Mouse (Mus musculus) forebrain, embryonic 16.5 days (tissue): ENCODE measurements around the gene Serpinf1. TPM values are rescaled to one million over a fixed set of nuclear protein-coding genes. Genes with fewer than 3 reads are reported as not detected.

Source experiments
- ATAC-seq: fragments of 200-750 bp; cut with Nextera tagmentation; 2 replicates; pipeline ENCODE4 v1.8.0; 2017; ENCODE audit warnings: mild to moderate bottlenecking, moderate library complexity
- H3K27ac ChIP-seq: fragments of 300-500 bp; sonication (generic); 2 replicates; pipeline ENCODE4 v1.5.1; 2014; ENCODE audit warnings: low read length, control low read depth
- H3K27me3 ChIP-seq: fragments of 300-500 bp; sonication (generic); replicated peaks from 2 replicates; pipeline ENCODE4 v1.6.1; 2014; ENCODE audit warnings: low read length; ENCODE audit not compliant: control insufficient read depth, insufficient read depth
- H3K36me3 ChIP-seq: fragments of 300-500 bp; sonication (generic); 2 replicates; pipeline ENCODE4 v1.6.1; 2014; ENCODE audit not compliant: control insufficient read depth, insufficient read depth
- H3K4me1 ChIP-seq: fragments of 300-500 bp; sonication (generic); replicated peaks from 2 replicates; pipeline ENCODE4 v1.6.1; 2014; ENCODE audit warnings: low read length; ENCODE audit not compliant: control insufficient read depth, insufficient read depth
- H3K4me2 ChIP-seq: fragments of 300-500 bp; sonication (generic); 2 replicates; pipeline ENCODE4 v1.6.1; 2014; ENCODE audit warnings: mild to moderate bottlenecking, low read length, control low read depth
- H3K4me3 ChIP-seq: fragments of 300-500 bp; sonication (generic); replicated peaks from 2 replicates; pipeline ENCODE4 v1.5.1; 2014; ENCODE audit warnings: mild to moderate bottlenecking, low read length, control low read depth
- H3K9ac ChIP-seq: fragments of 300-500 bp; sonication (generic); replicated peaks from 2 replicates; pipeline ENCODE4 v1.6.1; 2014; ENCODE audit warnings: low read depth, low read length, control low read depth
- H3K9me3 ChIP-seq: fragments of 300-500 bp; sonication (generic); 2 replicates; pipeline ENCODE4 v1.6.1; 2016; ENCODE audit warnings: low read length; ENCODE audit not compliant: control insufficient read depth
- WGBS: fragments of 180-500 bp; shearing (Covaris S2); extraction: QIAGEN DNeasy Blood & Tissue Kit; methylation state at CpG from one replicate; pipeline ENCODE4 v1.1.7; 2014; 5-methylcytosine and 5-hydroxymethylcytosine counted together
- polyA plus RNA-seq: library from polyadenylated mRNA; unstranded; fragments of >200 nt; fragmentation: Nextera tagmentation; extraction: Ambion mirVana; gene quantifications from 2 replicates; pipeline ENCODE4 v1.2.1, GENCODE M21; 2015

Gene Serpinf1
- polyA plus RNA-seq, 1 experiment from 2014 or later, result 24.3 TPM

DNA sequence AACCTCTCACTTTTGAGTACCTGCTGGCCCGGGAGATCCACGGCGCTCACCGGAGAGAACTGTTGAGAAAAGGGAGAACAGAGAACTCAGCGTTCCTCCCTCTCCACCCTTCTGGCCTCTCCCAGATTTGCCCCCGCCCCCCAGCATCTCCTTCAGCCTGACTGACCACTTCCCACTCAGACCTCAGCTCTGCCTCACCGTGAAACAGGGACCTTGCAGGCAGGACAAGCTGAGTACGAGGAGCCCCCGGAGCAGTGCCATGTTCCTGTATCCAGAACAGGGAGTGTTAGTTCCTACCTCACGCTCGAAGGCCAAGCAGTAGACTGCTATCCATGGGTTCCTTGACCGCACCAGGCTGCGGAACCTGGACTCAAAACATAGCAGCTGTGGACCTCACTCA lies 15.7 kb upstream of the Serpinf1 start:
- Histone ChIP-seq H3K27ac (no peak overlapping the region), H3K9ac (no peak overlapping the region), H3K4me1 (0 out of 2 replicates have a peak, but pooled peaks cover 4% of the 10 kb centered on the region), H3K4me3 (no peak overlapping the region), H3K36me3 (0 out of 2 replicates have a peak, but pooled peaks cover 6% of the 10 kb centered on the region), H3K9me3 (peaks cover 3% of the 10 kb centered on the region; the same call in 1 of the 2 replicates), H3K27me3 (no peaks in the 10 kb centered on the region), H3K4me2 (no peak overlapping the region)
- 89% methylated on average over 13 of the region's 13 CpGs for WGBS
- ATAC-seq, result no peak

DNA sequence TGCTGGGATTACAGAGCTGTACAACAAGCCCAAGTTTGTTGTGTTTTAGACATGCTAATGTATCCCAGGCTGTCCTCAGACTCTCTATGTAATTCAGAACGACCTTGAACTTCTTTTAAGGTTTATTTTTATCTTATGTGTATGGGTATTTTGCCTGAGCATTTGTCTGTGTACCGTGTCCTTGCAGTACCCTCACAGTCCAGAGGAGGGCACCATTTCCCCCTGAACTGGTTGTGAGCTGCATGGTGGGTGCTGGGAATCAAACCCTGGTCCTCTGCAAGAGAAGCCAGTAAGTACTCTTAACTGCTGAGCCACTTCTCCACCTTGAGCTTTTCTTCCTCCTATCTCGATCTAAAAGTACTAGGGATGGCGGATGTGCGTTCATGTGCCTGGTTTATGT lies 11.6 kb upstream of the Serpinf1 start:
- Histone ChIP-seq H3K27me3 (no peaks in the 10 kb centered on the region), H3K36me3 (no peaks in the 10 kb centered on the region), H3K9ac (no peak overlapping the region), H3K4me3 (no peak overlapping the region), H3K4me1 (peaks cover 15% of the 10 kb centered on the region), H3K27ac (no peak overlapping the region), H3K9me3 (peaks cover 3% of the 10 kb centered on the region; the same call in 1 of the 2 replicates), H3K4me2 (no peak overlapping the region)
- 84% methylated on average over 5 of the region's 5 CpGs for WGBS
- ATAC-seq, result no peak

DNA sequence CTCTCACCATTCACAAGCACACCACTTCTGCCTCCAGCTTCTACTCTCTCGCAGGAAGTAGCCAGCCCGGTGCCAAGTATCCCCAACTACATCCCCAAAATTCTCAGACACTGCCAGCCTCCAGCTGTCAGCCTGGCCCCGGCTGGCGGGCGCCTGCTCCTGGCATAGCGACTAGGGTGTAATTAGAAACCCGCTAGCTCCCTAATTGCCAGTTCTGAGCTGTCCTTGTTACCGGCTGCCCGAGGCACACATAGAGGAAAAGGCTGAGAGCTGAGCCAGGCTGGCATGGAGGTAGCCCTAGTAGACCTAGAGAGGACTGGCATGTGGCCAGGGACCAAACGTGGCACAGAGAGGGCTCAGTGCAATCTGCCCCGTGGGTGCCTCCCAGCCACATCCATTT lies 8.8 kb upstream of the Serpinf1 start:
- peak overlapping the region; percentile 66; the same call in 1 of the 2 replicates for H3K27ac ChIP-seq
- H3K9me3 ChIP-seq, result peaks cover 3% of the 10 kb centered on the region; the same call in 1 of the 2 replicates
- H3K36me3 ChIP-seq, result no peaks in the 10 kb centered on the region
- peaks cover 15% of the 10 kb centered on the region for H3K4me1 ChIP-seq
- H3K27me3 ChIP-seq, result no peaks in the 10 kb centered on the region
- no peak overlapping the region for H3K9ac ChIP-seq
- WGBS, result 18% methylated on average over 11 of the region's 11 CpGs
- peak; percentile 97 for ATAC-seq
- peak overlapping the region; percentile 12 for H3K4me2 ChIP-seq
- H3K4me3 ChIP-seq, result no peak overlapping the region

DNA sequence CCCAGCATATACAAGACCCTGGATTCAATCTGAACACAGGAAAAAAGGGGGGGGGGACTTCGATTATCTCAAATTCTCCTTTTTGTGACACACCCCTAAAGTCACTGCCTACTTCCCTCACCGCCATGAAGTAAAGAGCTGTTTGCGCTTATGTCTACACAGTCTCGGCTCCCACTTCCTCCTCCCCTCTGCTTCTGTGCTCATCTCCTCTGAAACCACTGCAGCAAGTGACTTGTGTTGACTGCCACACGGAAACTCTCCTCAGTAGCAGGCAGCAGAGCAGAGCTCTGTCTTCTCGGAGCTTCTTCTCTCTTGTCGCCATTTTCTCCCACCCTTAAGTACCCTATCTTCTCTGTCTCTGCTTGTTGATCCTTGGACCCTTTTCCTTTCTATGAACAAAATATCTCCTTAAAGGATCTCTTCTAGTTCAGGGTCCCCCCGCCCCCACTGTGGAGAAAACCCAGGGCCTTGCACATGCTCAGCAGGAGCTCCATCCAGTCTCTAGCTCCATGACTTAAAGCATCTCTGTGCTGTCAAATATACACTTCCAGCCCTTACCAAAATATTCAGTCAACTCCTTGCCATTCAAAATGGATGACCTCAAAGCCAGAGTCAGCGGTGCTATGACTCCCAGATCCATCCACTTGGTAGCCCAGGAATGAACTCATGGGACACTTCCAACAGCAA lies 6.7 kb upstream of the Serpinf1 start:
- WGBS, result 89% methylated on average over 9 of the region's 9 CpGs
- H3K4me3 ChIP-seq, result no peak overlapping the region
- no peak overlapping the region for H3K9ac ChIP-seq
- no peak for ATAC-seq
- H3K36me3 ChIP-seq, result no peaks in the 10 kb centered on the region
- H3K27ac ChIP-seq, result no peak overlapping the region
- H3K4me2 ChIP-seq, result no peak overlapping the region
- H3K9me3 ChIP-seq, result peaks cover 2% of the 10 kb centered on the region; the same call in 1 of the 2 replicates
- H3K4me1 ChIP-seq, result peaks cover 15% of the 10 kb centered on the region
- H3K27me3 ChIP-seq, result no peaks in the 10 kb centered on the region

DNA sequence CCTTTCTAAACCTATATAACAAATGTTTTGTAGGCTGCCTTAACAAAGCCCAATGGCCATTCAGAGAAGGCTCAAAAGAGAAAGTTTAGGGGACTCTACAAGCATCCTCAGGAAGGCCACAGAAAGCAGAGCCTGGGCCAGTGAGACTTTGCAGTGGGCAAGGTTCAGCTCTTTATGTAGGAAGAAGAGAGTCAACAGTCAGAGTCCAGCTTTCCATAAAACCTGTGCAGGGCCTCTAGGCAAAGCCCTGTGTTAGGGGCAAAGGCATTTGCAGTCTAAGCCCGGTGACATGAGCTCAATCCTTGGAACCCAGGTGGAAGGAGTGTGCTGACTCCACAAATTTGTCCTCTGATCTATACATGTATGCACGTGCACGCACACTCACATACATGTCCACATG lies 2.0 kb upstream of the Serpinf1 start:
- no peak for ATAC-seq
- H3K4me1 ChIP-seq, result no peaks in the 10 kb centered on the region
- WGBS, result 96% methylated on average over 3 of the region's 3 CpGs
- no peak overlapping the region for H3K4me3 ChIP-seq
- H3K4me2 ChIP-seq, result no peak overlapping the region
- no peaks in the 10 kb centered on the region for H3K27me3 ChIP-seq
- no peak overlapping the region for H3K9ac ChIP-seq
- no peak overlapping the region for H3K27ac ChIP-seq
- no peaks in the 10 kb centered on the region for H3K36me3 ChIP-seq
- no peaks in the 10 kb centered on the region for H3K9me3 ChIP-seq

DNA sequence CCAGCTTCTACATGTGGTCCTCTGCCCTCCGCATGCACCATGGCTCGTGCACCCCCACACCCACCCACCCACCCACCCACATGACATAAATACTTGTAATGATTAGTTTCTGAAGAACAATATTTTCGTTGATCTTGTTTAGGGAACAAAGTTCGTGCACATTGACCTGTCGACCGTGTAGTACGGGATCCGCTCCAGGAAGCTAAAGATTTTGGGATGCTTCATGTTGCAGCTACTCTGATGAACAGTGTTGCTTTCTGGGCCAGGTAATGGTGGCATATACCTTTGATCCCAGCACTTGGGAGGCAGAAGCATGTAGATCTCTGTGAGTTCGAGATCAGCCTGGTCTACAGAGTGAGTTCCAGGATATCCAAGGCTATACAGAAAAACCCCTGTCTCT lies 1.5 kb upstream of the Serpinf1 start:
- H3K9ac ChIP-seq, result no peak overlapping the region
- H3K27me3 ChIP-seq, result no peaks in the 10 kb centered on the region
- ATAC-seq, result no peak
- H3K36me3 ChIP-seq, result no peaks in the 10 kb centered on the region
- WGBS, result 90% methylated on average over 9 of the region's 9 CpGs
- no peak overlapping the region for H3K4me3 ChIP-seq
- H3K4me2 ChIP-seq, result no peak overlapping the region
- H3K9me3 ChIP-seq, result no peaks in the 10 kb centered on the region
- H3K4me1 ChIP-seq, result no peaks in the 10 kb centered on the region
- H3K27ac ChIP-seq, result no peak overlapping the region

DNA sequence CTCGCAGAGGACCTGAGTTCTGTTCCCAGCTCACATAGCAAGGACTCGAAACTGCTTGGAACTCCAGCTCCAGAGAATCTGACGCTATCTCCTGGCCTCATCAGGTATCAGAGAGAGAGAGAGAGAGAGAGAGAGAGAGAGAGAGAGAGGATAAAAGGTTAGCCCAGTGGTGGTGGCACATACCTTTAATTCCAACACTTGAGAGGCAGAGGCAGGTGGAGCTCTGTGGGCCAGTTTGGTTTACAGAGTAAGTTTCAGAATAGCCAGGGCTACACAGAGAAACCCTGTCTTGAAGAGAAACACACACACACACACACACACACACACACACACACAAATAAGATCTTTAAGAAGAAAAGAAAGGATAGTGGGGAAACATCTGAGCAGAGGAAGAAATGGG lies 590 bp upstream of the Serpinf1 start:
- H3K27me3 ChIP-seq, result no peaks in the 10 kb centered on the region
- ATAC-seq, result no peak
- H3K27ac ChIP-seq, result no peak overlapping the region
- H3K9me3 ChIP-seq, result no peaks in the 10 kb centered on the region
- H3K4me2 ChIP-seq, result no peak overlapping the region
- H3K4me1 ChIP-seq, result no peaks in the 10 kb centered on the region
- H3K9ac ChIP-seq, result no peak overlapping the region
- H3K36me3 ChIP-seq, result no peaks in the 10 kb centered on the region
- no peak overlapping the region for H3K4me3 ChIP-seq
- 89% methylated on average over 3 of the region's 3 CpGs for WGBS

DNA sequence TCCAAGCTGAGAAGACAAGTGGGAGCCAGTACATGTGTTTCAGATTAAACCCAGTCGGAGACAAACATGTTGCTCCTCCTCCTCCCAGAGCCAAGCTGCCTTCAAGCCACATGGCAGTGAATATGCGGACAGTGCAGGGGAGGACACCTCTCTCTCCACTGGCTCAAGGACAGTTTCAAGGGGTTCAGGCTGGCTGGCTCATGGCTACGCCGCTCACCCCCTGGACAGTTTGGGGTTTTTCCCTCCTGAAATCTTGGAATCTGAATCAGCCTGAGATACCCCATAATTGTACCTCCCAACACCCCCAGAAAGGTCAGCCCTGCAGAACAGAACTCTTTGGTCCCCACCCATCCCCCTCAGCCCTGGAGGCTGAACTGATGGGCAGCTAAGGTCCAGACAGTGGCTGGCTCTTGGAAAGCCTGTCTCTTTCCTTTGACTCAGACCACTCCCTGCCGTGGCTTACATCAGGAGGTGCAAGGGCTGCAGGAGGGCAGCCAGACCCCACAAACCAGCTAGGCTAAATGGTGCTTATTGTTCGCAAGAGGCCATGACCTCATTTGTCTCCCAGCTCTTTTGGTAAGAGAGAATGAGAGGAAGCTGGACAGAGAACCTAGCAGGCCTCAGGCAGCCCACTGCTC lies 1.0 kb downstream of the Serpinf1 start:
- H3K9me3 ChIP-seq, result no peaks in the 10 kb centered on the region
- H3K4me1 ChIP-seq, result no peaks in the 10 kb centered on the region
- H3K9ac ChIP-seq, result no peak overlapping the region
- no peak overlapping the region for H3K4me2 ChIP-seq
- no peak overlapping the region for H3K27ac ChIP-seq
- 48% methylated on average over 6 of the region's 6 CpGs for WGBS
- H3K4me3 ChIP-seq, result no peak overlapping the region
- ATAC-seq, result no peak
- no peaks in the 10 kb centered on the region for H3K36me3 ChIP-seq
- H3K27me3 ChIP-seq, result no peaks in the 10 kb centered on the region

DNA sequence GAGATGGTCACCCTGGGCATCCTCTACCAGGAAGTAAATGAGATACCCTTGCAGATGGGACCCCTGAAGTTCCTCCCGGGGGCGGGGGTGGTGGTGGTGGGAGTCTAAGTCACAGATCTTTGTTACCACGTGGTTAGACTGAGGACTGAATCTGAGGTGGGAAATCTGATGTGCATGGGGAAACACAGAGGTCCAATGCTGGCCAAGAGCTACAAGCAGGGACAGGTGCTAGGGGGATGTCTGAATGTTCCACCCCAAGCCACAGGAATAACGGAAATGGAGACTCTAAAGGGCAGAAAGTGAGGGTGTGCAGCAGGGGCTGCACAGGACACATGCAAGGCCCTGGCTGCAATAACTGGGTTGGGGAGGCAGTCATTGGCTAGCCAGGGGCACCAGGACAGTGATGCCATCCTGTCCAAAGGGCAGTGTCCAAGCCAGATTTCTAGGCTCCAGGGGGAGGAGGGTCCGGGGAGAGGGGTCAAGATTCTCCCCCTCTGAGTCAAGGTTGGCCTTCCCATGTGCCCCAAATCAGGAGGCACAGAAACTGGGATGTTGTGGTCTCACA lies 1.6 kb downstream of the Serpinf1 start:
- H3K27me3 ChIP-seq, result no peaks in the 10 kb centered on the region
- ATAC-seq, result no peak

More for the DNA sequence above, 1.6 kb downstream of the Serpinf1 start:
- Histone ChIP-seq H3K9me3 (no peaks in the 10 kb centered on the region), H3K4me2 (no peak overlapping the region), H3K4me1 (no peaks in the 10 kb centered on the region), H3K36me3 (no peaks in the 10 kb centered on the region), H3K4me3 (no peak overlapping the region), H3K27ac (no peak overlapping the region), H3K9ac (no peak overlapping the region)
- 66% methylated on average over 5 of the region's 5 CpGs for WGBS
